Mouse (Mus musculus): ENCODE data around the gene Klhl33. TPM values are rescaled to one million over a fixed set of nuclear protein-coding genes. Genes with fewer than 3 reads are reported as not detected.

Klhl33 gene
- polyA plus RNA-seq (2012; rRNA removed; ENCODE audit: low replicate concordance), result 2.2 and 24.0 TPM in 2 replicates

DNA sequence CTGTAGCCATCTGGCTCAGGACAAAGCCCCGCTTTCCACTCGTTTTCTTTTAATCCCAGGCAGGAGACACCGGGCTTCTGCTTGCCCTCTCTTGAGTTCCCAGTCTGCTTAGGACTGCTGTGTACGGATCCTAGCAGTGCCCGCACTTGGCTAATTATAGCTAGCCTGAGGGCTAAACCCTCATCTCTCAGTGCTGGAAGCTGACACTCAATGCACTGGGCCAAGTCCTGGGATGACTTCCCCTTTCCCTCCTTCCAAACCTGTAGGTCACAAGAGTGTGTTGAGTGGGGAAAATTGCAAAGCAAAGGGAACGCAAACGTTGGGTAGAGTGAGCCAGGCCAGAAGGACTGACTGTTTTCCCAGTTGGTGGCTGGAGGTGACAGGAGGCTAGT lies at the start of gene Klhl33:
Klhl33 (minus strand) TSS at position 134 of the 392 bp plus-strand sequence.

DNA sequence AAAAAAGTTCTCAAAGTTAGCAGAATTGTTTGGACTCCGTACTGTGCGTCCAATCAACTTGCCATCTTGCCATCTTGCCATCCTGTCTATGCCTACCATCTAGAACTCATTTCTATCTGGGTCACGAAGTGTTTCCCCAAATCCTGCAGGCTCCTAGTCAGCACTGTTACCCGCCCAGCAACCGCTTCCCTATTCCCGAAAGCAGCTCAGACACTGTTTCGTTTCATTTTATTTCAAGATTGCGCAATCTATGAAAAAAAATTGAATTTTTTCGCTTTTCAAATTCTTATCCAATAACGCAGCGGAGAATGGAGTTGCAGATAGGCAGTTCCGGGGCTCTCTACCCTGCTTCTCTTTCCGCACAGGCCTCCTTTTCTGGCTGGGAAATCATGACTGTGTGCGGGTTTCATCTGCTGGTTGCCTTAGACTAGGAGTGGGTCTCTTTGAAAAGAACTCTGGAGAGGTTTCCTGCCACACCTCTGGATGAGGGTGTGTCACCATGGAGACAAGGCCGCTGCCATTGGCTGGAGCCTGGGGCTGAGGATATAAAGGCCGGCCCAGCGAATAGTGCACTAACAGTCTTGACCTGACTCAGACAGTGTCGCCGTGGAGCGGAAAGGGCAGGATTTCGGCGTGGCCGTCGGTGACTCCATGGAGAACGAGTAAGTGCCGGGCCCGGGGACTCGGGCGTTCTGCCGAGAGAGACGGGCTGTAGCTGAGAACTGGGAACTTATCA lies 46.8 kb upstream of the Klhl33 start, which contains the start of gene Gm49342:
Gm49342 (plus strand) TSS at position 586 of the 736 bp plus-strand sequence.

DNA sequence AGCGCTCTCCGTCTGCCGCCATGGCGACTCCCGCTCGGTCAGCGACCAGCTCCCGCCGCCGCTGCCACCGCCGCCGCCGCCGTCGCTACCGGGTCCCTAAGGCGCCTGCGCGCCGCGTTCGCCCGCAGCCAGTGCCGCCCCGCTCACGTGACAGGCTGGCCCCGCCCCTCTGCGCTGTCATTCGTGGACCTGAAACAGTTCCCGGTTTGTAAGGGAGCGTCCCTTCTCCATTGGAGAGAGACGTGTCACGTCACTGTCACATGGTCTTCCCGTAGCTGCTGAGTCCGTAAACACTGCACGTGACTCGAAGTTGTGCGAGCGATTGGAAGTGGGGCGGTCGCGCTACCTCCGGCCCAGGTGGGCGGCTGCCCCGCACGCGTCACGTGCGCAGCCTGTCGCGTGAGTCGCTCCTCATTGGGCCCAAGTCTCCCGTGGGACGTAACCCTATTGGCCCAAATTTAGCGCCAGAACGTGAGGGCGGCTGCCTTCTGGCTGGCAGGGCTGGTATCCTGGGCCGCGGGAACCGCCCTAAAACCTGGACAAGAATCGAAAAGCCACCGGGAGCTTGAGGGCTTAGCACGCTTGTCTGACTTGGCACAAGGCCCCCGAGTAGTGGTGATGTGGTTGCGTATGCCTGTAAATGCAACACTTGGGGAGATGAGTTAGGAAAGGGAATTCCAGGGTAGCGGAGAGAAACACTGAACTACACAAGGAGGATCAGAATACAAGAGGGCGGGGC lies 33.6 kb upstream of the Klhl33 start, which contains the start of the genes Pip4p1 and Pnp:
Pip4p1 (minus strand) TSS at position 103 of the 739 bp plus-strand sequence.
Pnp (plus strand) TSS at position 329 of the 739 bp plus-strand sequence.

DNA sequence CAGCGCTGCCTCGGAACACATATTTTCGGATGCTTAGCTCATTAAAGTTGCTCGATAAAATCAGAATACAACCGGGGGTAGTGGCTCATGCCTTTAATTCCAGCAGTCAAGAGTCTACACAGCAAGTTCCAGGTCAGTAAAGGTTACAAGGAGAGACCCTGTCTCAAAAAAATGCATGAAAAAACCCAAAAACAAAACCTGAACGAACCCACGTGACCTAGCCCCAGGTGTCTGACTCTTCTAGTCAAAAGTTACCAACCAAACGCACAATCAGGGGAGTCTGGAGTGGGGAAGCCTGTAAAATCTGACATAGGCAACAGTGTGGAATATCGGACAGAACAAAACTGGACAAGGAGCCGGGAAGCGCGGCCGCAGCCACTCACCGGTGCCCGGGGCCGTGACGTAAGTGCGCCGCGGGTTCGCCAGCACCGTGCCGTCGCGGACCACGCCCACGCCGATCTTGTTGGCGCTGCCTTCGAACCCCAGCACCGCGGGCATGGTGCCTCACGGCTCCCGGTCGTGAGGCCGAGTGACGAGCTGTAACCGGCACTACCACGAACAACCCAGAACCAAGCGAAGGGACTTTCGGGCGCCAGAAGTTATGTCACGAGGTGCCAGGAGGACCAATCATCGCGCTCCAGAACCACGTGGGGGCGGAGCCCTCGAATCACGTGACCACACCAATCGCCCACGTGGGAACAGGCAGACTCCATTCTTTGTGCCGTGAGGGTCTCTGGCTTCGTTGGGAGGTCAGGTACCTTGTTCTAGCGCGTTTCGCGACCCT lies 27.2 kb upstream of the Klhl33 start, which contains the start of the genes Osgep and Apex1:
Osgep (minus strand) TSS at position 613 of the 784 bp plus-strand sequence.
Apex1 (plus strand) TSS at position 688 of the 784 bp plus-strand sequence.

DNA sequence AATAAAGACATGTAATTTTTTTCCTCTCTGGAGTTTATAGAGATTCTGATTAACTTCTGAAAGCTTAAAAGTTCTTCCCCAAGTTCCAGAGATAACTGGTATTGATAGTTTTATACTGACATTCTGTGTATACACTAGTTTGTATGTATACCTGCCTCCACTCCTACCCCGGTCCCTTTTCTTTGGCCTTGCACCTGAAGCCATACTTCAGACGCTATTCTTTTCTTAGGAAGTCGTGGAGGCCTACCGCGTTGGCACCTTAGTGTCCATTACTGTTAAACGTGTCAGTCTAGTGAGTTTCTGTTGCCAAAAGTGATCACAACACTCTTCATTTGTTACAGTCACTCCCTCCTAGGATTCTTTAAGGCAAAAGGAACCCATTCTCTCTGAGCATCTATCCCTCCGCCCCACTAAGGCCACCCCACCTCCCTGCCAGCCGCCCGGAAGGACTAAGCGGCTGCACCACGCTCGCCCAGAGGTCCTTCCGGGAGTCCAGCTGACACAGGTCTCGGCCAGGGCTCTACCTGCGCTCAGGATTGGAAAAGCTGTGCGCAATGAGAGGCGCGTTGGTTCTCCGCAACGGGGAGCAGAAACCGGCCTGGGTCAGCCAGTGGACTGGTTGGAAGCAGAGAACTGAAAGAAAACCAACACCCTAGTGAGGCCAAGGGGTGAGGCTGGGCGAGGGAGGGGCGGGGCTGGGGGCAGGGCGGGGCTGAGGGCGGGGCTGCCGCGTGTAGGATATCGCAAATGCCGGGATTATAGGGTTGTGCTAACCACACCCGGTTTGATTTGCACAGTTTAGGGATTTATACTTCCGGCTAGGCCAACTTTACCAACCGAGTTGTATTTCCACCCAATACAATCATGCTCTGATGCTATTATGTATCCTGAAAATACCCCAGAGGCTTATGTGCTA lies 27.2 kb downstream of the Klhl33 start, which contains the start of gene Tep1:
Tep1 (minus strand) TSS at position 672 of the 916 bp plus-strand sequence.

Other genes with a start within 250 kb of the Klhl33 start
- not detected in 2 replicates for gene Olfr747, start 204.3 kb downstream of the Klhl33 start, polyA plus RNA-seq (2012; rRNA removed; ENCODE audit: low replicate concordance)
- gene Olfr748, start 190.1 kb downstream of the Klhl33 start, polyA plus RNA-seq (2012; rRNA removed; ENCODE audit: low replicate concordance), result not detected in 2 replicates
- not detected in 2 replicates for gene Olfr749, start 152.4 kb downstream of the Klhl33 start, polyA plus RNA-seq (2012; rRNA removed; ENCODE audit: low replicate concordance)
- gene Ttc5, start 112.0 kb downstream of the Klhl33 start, polyA plus RNA-seq (2012; rRNA removed; ENCODE audit: low replicate concordance), result 22.2 and 29.4 TPM in 2 replicates
- not detected in 2 replicates for gene Ccnb1ip1, start 89.8 kb downstream of the Klhl33 start, polyA plus RNA-seq (2012; rRNA removed; ENCODE audit: low replicate concordance)
- 13.0 and 34.5 TPM in 2 replicates for gene Parp2, start 89.7 kb downstream of the Klhl33 start, polyA plus RNA-seq (2012; rRNA removed; ENCODE audit: low replicate concordance)
- 42.0 and 46.3 TPM in 2 replicates for gene Tep1, start 26.9 kb downstream of the Klhl33 start, polyA plus RNA-seq (2012; rRNA removed; ENCODE audit: low replicate concordance)
- 91.2 and 179 TPM in 2 replicates for gene Osgep, start 27.4 kb upstream of the Klhl33 start, polyA plus RNA-seq (2012; rRNA removed; ENCODE audit: low replicate concordance)
- 32.1 and 70.1 TPM in 2 replicates for gene Apex1, start 27.5 kb upstream of the Klhl33 start, polyA plus RNA-seq (2012; rRNA removed; ENCODE audit: low replicate concordance)
- 100 and 139 TPM in 2 replicates for gene Pip4p1, start 33.3 kb upstream of the Klhl33 start, polyA plus RNA-seq (2012; rRNA removed; ENCODE audit: low replicate concordance)
- 32.2 and 73.1 TPM in 2 replicates for gene Pnp, start 33.6 kb upstream of the Klhl33 start, polyA plus RNA-seq (2012; rRNA removed; ENCODE audit: low replicate concordance)
- gene Gm49342, start 47.0 kb upstream of the Klhl33 start, polyA plus RNA-seq (2012; rRNA removed; ENCODE audit: low replicate concordance), result 13.4 and 26.9 TPM in 2 replicates
- 1.5 and 3.5 TPM in 2 replicates for gene Pnp2, start 58.5 kb upstream of the Klhl33 start, polyA plus RNA-seq (2012; rRNA removed; ENCODE audit: low replicate concordance)
- gene Rnase10, start 110.2 kb upstream of the Klhl33 start, polyA plus RNA-seq (2012; rRNA removed; ENCODE audit: low replicate concordance), result 0.38 and 0.83 TPM in 2 replicates
- not detected in 2 replicates for gene Rnase9, start 144.4 kb upstream of the Klhl33 start, polyA plus RNA-seq (2012; rRNA removed; ENCODE audit: low replicate concordance)
- not detected in 2 replicates for gene Rnase11, start 152.7 kb upstream of the Klhl33 start, polyA plus RNA-seq (2012; rRNA removed; ENCODE audit: low replicate concordance)
- gene Rnase12, start 160.2 kb upstream of the Klhl33 start, polyA plus RNA-seq (2012; rRNA removed; ENCODE audit: low replicate concordance), result not detected in 2 replicates
- gene Olfr750, start 176.9 kb upstream of the Klhl33 start, polyA plus RNA-seq (2012; rRNA removed; ENCODE audit: low replicate concordance), result not detected in 2 replicates
- gene Rnase4, start 193.6 kb upstream of the Klhl33 start, polyA plus RNA-seq (2012; rRNA removed; ENCODE audit: low replicate concordance), result 251 and 590 TPM in 2 replicates
- 13.7 and 30.3 TPM in 2 replicates for gene Ang, start 193.6 kb upstream of the Klhl33 start, polyA plus RNA-seq (2012; rRNA removed; ENCODE audit: low replicate concordance)
- gene Eddm3b, start 216.9 kb upstream of the Klhl33 start, polyA plus RNA-seq (2012; rRNA removed; ENCODE audit: low replicate concordance), result not detected in 2 replicates
- gene Rnase6, start 226.4 kb upstream of the Klhl33 start, polyA plus RNA-seq (2012; rRNA removed; ENCODE audit: low replicate concordance), result 32.8 and 44.9 TPM in 2 replicates
- gene Rnase1, start 249.3 kb upstream of the Klhl33 start, polyA plus RNA-seq (2012; rRNA removed; ENCODE audit: low replicate concordance), result 0.23 and 1.6 TPM in 2 replicates